Mouse (Mus musculus): ENCODE measurements around the gene Pced1b. TPM values are rescaled to one million over a fixed set of nuclear protein-coding genes. Genes with fewer than 3 reads are reported as not detected.

Pced1b gene
- polyA plus RNA-seq, 1 experiment from 2014 or later = 3.2 TPM

GRCm38 (mm10) chr15:97397793-97398192 is 150.9 kb downstream of the Pced1b start:
- no peak overlapping the region for H3K4me2 ChIP-seq (replicated peaks)
- 84% methylated on average over 2 of the region's 2 CpGs for WGBS
- H3K27ac ChIP-seq (replicated peaks) = no peak overlapping the region
- no peaks in the 10 kb centered on the region for H3K36me3 ChIP-seq
- H3K4me3 ChIP-seq = no peak overlapping the region
- H3K9ac ChIP-seq (replicated peaks) = no peak overlapping the region
- H3K27me3 ChIP-seq = no peaks in the 10 kb centered on the region
- H3K9me3 ChIP-seq = no peaks in the 10 kb centered on the region
- 0 out of 2 replicates have a peak, but pooled peaks cover 4% of the 10 kb centered on the region for H3K4me1 ChIP-seq
- ATAC-seq (ENCODE audit: low FRiP score, low read depth) = no peak

- H3K4me3 ChIP-seq = no peak overlapping the region
- WGBS = 92% methylated on average over 6 of the region's 6 CpGs
- H3K27me3 ChIP-seq = no peaks in the 10 kb centered on the region
- H3K27ac ChIP-seq (replicated peaks) = no peak overlapping the region
- ATAC-seq (ENCODE audit: low FRiP score, low read depth) = no peak
- H3K36me3 ChIP-seq = no peaks in the 10 kb centered on the region
- H3K9ac ChIP-seq (replicated peaks) = no peak overlapping the region
- no peaks in the 10 kb centered on the region for H3K9me3 ChIP-seq
- H3K4me2 ChIP-seq (replicated peaks) = no peak overlapping the region
- H3K4me1 ChIP-seq = no peaks in the 10 kb centered on the region
These were observed 154.0 kb downstream of the Pced1b start for GRCm38 (mm10) chr15:97400866-97401265.

GRCm38 (mm10) chr15:97404483-97404882 is 157.6 kb downstream of the Pced1b start:
- Histone ChIP-seq H3K36me3 (no peaks in the 10 kb centered on the region), H3K27ac (replicated peaks) (no peak overlapping the region), H3K4me3 (no peak overlapping the region), H3K9me3 (no peaks in the 10 kb centered on the region), H3K4me1 (no peaks in the 10 kb centered on the region), H3K9ac (replicated peaks) (no peak overlapping the region), H3K27me3 (no peaks in the 10 kb centered on the region), H3K4me2 (replicated peaks) (no peak overlapping the region)
- WGBS = 82% methylated on average over 8 of the region's 8 CpGs
- no peak for ATAC-seq (ENCODE audit: low FRiP score, low read depth)

- no peak for ATAC-seq (ENCODE audit: low FRiP score, low read depth)
- Histone ChIP-seq H3K27me3 (no peaks in the 10 kb centered on the region), H3K4me1 (no peaks in the 10 kb centered on the region), H3K36me3 (no peaks in the 10 kb centered on the region), H3K4me2 (replicated peaks) (no peak overlapping the region), H3K9me3 (no peaks in the 10 kb centered on the region), H3K4me3 (no peak overlapping the region), H3K27ac (replicated peaks) (no peak overlapping the region), H3K9ac (replicated peaks) (no peak overlapping the region)
- WGBS = 93% methylated on average over 7 of the region's 7 CpGs
These were observed 158.1 kb downstream of the Pced1b start for GRCm38 (mm10) chr15:97404998-97405397.

- WGBS = 86% methylated on average over 6 of the region's 6 CpGs
- Histone ChIP-seq H3K4me1 (no peaks in the 10 kb centered on the region), H3K9me3 (no peaks in the 10 kb centered on the region), H3K4me3 (no peak overlapping the region), H3K36me3 (no peaks in the 10 kb centered on the region), H3K4me2 (replicated peaks) (no peak overlapping the region), H3K27ac (replicated peaks) (no peak overlapping the region), H3K27me3 (no peaks in the 10 kb centered on the region), H3K9ac (replicated peaks) (no peak overlapping the region)
- ATAC-seq (ENCODE audit: low FRiP score, low read depth) = no peak
These were observed 159.2 kb downstream of the Pced1b start for GRCm38 (mm10) chr15:97406105-97406504.

DNA sequence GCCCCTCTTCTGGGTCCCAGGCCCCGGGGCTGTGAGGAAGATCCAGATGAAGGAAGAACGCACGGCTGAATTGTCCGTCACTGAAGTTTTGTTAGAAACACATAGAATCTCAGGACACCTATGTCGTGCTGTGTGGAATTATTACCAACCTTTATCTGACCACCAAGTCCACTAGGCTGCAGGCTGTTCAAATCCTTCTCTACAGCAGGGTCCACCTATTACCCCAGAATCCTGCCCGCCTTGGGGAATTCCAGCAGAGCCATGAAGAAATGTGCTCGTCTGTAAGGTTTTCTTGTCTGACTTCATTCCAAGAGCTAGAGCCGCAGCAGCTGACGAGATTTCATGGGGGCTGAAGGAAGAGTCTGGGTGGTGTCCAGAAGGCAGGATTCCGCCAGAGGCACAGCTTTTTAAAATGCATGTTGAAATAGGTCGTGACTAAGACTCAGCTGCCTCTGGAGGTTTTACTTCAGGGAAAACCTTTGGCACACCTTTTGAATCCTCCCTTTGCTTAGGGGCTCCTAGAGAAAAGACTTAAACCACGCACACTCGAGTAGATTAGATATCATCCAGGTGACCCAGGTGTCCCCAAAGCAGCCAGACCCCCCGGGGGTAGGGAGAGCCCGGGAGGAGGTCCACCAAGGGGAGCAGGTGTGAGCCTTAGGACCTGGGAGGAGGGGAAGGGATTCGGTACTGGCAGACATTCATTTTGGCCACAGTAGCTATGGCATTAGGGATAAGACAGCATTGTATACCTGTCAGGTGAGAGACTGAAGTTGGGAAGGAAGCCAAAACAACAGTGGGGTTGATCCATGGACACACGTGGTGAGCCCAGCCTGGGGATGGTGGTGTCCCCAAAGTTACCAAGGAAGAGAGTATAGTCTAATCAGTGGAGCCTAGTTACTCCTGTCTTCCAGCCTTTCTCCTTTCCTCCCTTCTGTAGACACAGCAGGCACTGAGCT is 160.9 kb downstream of the Pced1b start:
- Histone ChIP-seq H3K4me1 (no peaks in the 10 kb centered on the region), H3K4me2 (replicated peaks) (no peak overlapping the region), H3K4me3 (no peak overlapping the region), H3K9ac (replicated peaks) (no peak overlapping the region), H3K27me3 (no peaks in the 10 kb centered on the region), H3K36me3 (no peaks in the 10 kb centered on the region), H3K9me3 (0 out of 2 replicates have a peak, but pooled peaks cover 2% of the 10 kb centered on the region), H3K27ac (replicated peaks) (no peak overlapping the region)
- WGBS = 64% methylated on average over 17 of the region's 17 CpGs
- no peak for ATAC-seq (ENCODE audit: low FRiP score, low read depth)

DNA sequence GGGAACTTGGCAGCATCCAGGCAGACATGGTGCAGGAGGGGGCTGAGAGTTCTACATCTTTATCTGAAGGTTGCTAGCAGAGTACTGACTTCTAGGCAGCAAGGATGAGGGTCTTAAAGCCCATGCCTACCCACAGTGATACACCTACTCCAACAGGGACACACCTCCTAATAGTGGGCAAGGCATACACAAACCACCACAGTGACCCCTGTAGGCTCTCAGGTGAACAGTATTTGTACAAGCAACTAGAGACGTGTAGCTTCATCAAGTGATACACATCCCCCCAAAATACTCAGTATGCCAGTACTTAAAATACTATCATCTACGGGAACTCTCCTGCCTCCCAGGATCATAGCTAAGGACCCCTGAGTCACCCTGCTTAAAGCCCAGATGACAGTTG is 164.2 kb downstream of the Pced1b start:
- H3K9me3 ChIP-seq = 0 out of 2 replicates have a peak, but pooled peaks cover 4% of the 10 kb centered on the region
- ATAC-seq (ENCODE audit: low FRiP score, low read depth) = no peak
- H3K4me3 ChIP-seq = no peak overlapping the region
- no peaks in the 10 kb centered on the region for H3K27me3 ChIP-seq
- no peaks in the 10 kb centered on the region for H3K4me1 ChIP-seq
- 88% methylated on average over 2 of the region's 2 CpGs for WGBS
- no peak overlapping the region for H3K27ac ChIP-seq (replicated peaks)
- no peak overlapping the region for H3K4me2 ChIP-seq (replicated peaks)
- no peak overlapping the region for H3K9ac ChIP-seq (replicated peaks)
- H3K36me3 ChIP-seq = no peaks in the 10 kb centered on the region

DNA sequence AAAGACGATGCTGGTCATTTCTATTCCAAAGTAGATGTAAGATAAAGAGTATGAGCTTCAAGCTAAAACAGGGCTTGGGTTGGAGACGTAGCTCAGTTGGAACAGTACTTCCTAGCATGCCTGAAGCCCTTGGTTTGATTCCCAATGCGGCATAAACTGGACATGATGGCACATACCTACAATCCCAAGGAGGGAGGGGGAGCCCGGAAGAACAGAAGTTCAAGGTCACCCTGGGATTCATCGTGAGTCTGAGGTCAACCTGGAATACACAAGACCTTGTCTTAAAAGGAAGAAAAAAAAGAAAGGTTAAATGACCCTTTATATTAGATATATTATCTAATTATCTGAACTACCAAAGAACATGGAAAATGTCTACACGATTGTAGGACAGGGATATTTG is 164.8 kb downstream of the Pced1b start:
- Histone ChIP-seq H3K9ac (replicated peaks) (no peak overlapping the region), H3K4me1 (no peaks in the 10 kb centered on the region), H3K36me3 (no peaks in the 10 kb centered on the region), H3K4me3 (no peak overlapping the region), H3K9me3 (0 out of 2 replicates have a peak, but pooled peaks cover 4% of the 10 kb centered on the region), H3K27ac (replicated peaks) (no peak overlapping the region), H3K27me3 (no peaks in the 10 kb centered on the region), H3K4me2 (replicated peaks) (no peak overlapping the region)
- 93% methylated on average over 6 of the region's 6 CpGs for WGBS
- ATAC-seq (ENCODE audit: low FRiP score, low read depth) = no peak

DNA sequence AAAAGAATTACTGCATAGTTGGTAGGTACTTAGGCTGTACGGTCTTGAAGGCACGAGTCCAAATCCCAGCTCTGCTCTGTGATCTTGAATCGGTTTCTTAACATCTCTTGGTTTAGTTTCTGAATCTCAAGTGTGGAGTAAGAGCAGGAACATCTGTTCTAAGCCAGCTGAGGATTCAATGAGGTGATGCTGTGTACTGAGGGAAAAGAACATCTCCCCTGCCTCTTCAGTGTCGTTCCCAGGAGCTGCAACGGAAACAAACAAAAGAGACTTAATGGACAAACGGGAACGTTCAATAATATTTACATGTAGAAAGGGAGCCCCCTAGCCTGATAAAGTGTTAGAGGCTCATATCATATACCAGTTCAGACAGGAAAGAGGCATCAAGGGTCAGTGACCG is 165.4 kb downstream of the Pced1b start:
- Histone ChIP-seq H3K36me3 (no peaks in the 10 kb centered on the region), H3K27me3 (no peaks in the 10 kb centered on the region), H3K4me3 (no peak overlapping the region), H3K9me3 (0 out of 2 replicates have a peak, but pooled peaks cover 4% of the 10 kb centered on the region), H3K4me1 (no peaks in the 10 kb centered on the region), H3K4me2 (replicated peaks) (no peak overlapping the region), H3K27ac (replicated peaks) (no peak overlapping the region), H3K9ac (replicated peaks) (no peak overlapping the region)
- 91% methylated on average over 8 of the region's 8 CpGs for WGBS
- no peak for ATAC-seq (ENCODE audit: low FRiP score, low read depth)

DNA sequence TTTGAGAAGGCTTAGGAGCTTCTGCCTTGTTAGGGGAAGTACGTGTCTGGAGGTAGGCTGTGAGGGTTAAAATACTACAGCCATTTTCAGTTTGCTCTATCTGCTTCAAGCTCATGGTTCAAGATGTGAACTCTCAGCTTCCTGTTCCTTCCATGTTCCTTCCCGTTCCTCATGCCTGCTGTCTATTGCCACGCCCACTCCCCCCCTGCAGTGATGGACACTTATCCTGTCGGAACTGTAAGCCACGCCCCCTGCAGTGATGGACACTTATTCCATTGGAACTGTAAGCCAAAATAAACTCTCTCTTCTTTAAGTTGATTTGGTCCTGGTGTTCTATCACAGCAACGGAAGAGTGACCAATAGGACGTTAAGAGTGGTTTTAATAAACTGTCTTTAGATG is 166.0 kb downstream of the Pced1b start:
- 86% methylated on average over 7 of the region's 7 CpGs for WGBS
- no peak overlapping the region for H3K27ac ChIP-seq (replicated peaks)
- no peaks in the 10 kb centered on the region for H3K27me3 ChIP-seq
- H3K4me1 ChIP-seq = no peaks in the 10 kb centered on the region
- H3K4me2 ChIP-seq (replicated peaks) = no peak overlapping the region
- no peaks in the 10 kb centered on the region for H3K36me3 ChIP-seq
- ATAC-seq (ENCODE audit: low FRiP score, low read depth) = no peak
- no peak overlapping the region for H3K4me3 ChIP-seq
- H3K9me3 ChIP-seq = 0 out of 2 replicates have a peak, but pooled peaks cover 4% of the 10 kb centered on the region
- H3K9ac ChIP-seq (replicated peaks) = no peak overlapping the region

- no peak overlapping the region for H3K9ac ChIP-seq (replicated peaks)
These were observed 168.0 kb downstream of the Pced1b start for GRCm38 (mm10) chr15:97414718-97415413.

GRCm38 (mm10) chr15:97415426-97415946 is 168.6 kb downstream of the Pced1b start:
- 81% methylated on average over 2 of the region's 2 CpGs for WGBS
- Histone ChIP-seq H3K27me3 (no peaks in the 10 kb centered on the region), H3K36me3 (no peaks in the 10 kb centered on the region), H3K27ac (replicated peaks) (no peak overlapping the region), H3K9me3 (0 out of 2 replicates have a peak, but pooled peaks cover 4% of the 10 kb centered on the region), H3K4me2 (replicated peaks) (no peak overlapping the region), H3K4me3 (no peak overlapping the region), H3K4me1 (no peaks in the 10 kb centered on the region), H3K9ac (replicated peaks) (no peak overlapping the region)
- ATAC-seq (ENCODE audit: low FRiP score, low read depth) = no peak

More at GRCm38 (mm10) chr15:97414718-97415413, 168.0 kb downstream of the Pced1b start:
- no peak overlapping the region for H3K27ac ChIP-seq (replicated peaks)
- ATAC-seq (ENCODE audit: low FRiP score, low read depth) = no peak
- H3K4me3 ChIP-seq = no peak overlapping the region
- no peaks in the 10 kb centered on the region for H3K4me1 ChIP-seq
- H3K9me3 ChIP-seq = 0 out of 2 replicates have a peak, but pooled peaks cover 4% of the 10 kb centered on the region
- H3K27me3 ChIP-seq = no peaks in the 10 kb centered on the region
- H3K36me3 ChIP-seq = no peaks in the 10 kb centered on the region
- H3K4me2 ChIP-seq (replicated peaks) = no peak overlapping the region
- WGBS = 84% methylated on average over 12 of the region's 12 CpGs

All from midbrain, embryonic 12.5 days (tissue).